12 mouse cellular contexts compared by ENCODE assay signal in the genomic region with DNA sequence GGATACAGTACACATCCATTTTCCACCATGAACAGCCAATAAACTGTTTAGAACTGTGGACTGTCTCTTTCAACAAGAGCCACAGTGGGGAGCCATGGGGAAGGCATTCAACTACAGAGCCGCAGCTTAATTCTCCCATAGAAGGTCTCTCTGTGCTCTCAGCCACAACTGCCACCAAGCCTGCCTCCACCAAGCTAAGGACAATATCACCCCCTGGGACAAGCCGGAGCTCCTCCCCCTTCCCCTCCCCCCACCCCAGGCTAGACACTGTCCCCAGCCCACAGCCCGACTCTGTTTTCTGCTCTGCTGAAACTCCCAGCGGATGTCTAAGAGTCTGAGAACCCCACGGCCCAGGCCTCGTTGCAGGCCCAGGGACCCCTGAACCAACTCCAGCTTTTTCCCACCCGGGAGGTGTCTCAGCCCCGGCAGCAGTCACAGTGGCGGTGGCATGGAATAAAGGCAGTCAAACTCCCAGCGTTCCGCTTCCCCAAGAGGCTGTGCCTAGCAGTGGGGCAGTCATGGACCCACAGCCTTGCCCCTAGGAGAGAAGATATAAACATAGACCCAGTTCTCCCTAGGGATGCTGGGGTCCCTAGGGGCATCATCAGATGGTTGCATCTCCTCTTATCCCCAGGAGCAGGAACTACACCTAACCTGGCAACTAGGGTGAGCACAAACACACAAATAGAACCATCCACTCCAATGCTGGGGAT. TPM values are rescaled to one million over a fixed set of nuclear protein-coding genes. Genes with fewer than 3 reads are reported as not detected.
DNase-seq lines count a peak whose midpoint lies in the region; ATAC-seq lines count a peak whose summit lies in the region.
"Had no signal": no experiment of that assay in that cellular context is flagged by ENCODE, and none has a peak within 500 bp of the region (broad histone marks: within the 10 kb centered on the region; RNA-seq: fewer than 3 reads in every experiment).

No protein-coding gene starts in this region.

- H3K27me3 ChIP-seq in kidney, embryonic 15.5 days = no peaks in the 10 kb centered on the region
- no peaks in the 10 kb centered on the region for H3K27me3 ChIP-seq in forebrain, embryonic 13.5 days
- H3K27me3 ChIP-seq in midbrain, embryonic 11.5 days (ENCODE audit: control insufficient read depth, insufficient read depth, low read length) = no peaks in the 10 kb centered on the region
- H3K27me3 ChIP-seq: liver, embryonic 15.5 days had no signal

- H3K4me3 ChIP-seq in kidney, embryonic 15.5 days (replicated peaks) = no peak overlapping the region
- no peak overlapping the region for H3K4me3 ChIP-seq in forebrain, embryonic 13.5 days
- H3K4me3 ChIP-seq in midbrain, embryonic 11.5 days (ENCODE audit: low read depth, low read length) = no peak overlapping the region
- H3K4me3 ChIP-seq: liver, embryonic 15.5 days had no signal

- H3K27ac ChIP-seq in kidney, embryonic 15.5 days = no peak overlapping the region
- H3K27ac ChIP-seq in forebrain, embryonic 13.5 days = peak overlapping the region; percentile 46
- H3K27ac ChIP-seq in midbrain, embryonic 11.5 days (ENCODE audit: low read depth, low read length) = peak overlapping the region; percentile 58
- H3K27ac ChIP-seq: liver, embryonic 15.5 days had no signal

- WGBS in kidney, embryonic 15.5 days = 28% methylated on average over 11 of the region's 11 CpGs
- 8% methylated on average over 11 of the region's 11 CpGs for WGBS in forebrain, embryonic 13.5 days
- WGBS in midbrain, embryonic 11.5 days = 10% methylated on average over 11 of the region's 11 CpGs

- 0 out of 2 replicates have a peak, but pooled peaks have one; percentile 19 for ATAC-seq in kidney, embryonic 15.5 days (replicated peaks; ENCODE audit: low FRiP score)
- ATAC-seq in forebrain, embryonic 13.5 days = peak; percentile 64; the same call in 1 of the 2 replicates
- ATAC-seq in midbrain, embryonic 11.5 days (ENCODE audit: low FRiP score) = peak; percentile 84

- H3K4me1 ChIP-seq in kidney, embryonic 15.5 days = peaks cover 12% of the 10 kb centered on the region
- H3K4me1 ChIP-seq in forebrain, embryonic 13.5 days = peaks cover 22% of the 10 kb centered on the region
- H3K4me1 ChIP-seq in midbrain, embryonic 11.5 days (ENCODE audit: control insufficient read depth, insufficient read depth, low read length) = peaks cover 9% of the 10 kb centered on the region
- H3K4me1 ChIP-seq: liver, embryonic 15.5 days had no signal

- no peak overlapping the region for H3K4me2 ChIP-seq in kidney, embryonic 15.5 days
- 0 out of 2 replicates have a peak overlapping the region, but pooled peaks have one; percentile 1 for H3K4me2 ChIP-seq in forebrain, embryonic 13.5 days
- peak overlapping the region; percentile 16; the same call in 1 of the 2 replicates for H3K4me2 ChIP-seq in midbrain, embryonic 11.5 days
- H3K4me2 ChIP-seq: liver, embryonic 15.5 days had no signal

- no peak overlapping the region for H3K9ac ChIP-seq in kidney, embryonic 15.5 days
- H3K9ac ChIP-seq in forebrain, embryonic 13.5 days = no peak overlapping the region
- H3K9ac ChIP-seq in midbrain, embryonic 11.5 days (ENCODE audit: low read length) = peak overlapping the region; percentile 27; the same call in 1 of the 2 replicates
- H3K9ac ChIP-seq: liver, embryonic 15.5 days had no signal

- no peaks in the 10 kb centered on the region for H3K36me3 ChIP-seq in kidney, embryonic 15.5 days
- H3K36me3 ChIP-seq in forebrain, embryonic 13.5 days (ENCODE audit: poor library complexity, severe bottlenecking) = no peaks in the 10 kb centered on the region
- H3K36me3 ChIP-seq in midbrain, embryonic 11.5 days (ENCODE audit: control insufficient read depth, insufficient read depth, low read length) = no peaks in the 10 kb centered on the region
- H3K36me3 ChIP-seq: liver, embryonic 15.5 days had no signal

- no peaks in the 10 kb centered on the region for H3K9me3 ChIP-seq in kidney, embryonic 15.5 days (replicated peaks)
- H3K9me3 ChIP-seq in forebrain, embryonic 13.5 days (replicated peaks) = no peaks in the 10 kb centered on the region
- no peaks in the 10 kb centered on the region for H3K9me3 ChIP-seq in midbrain, embryonic 11.5 days (ENCODE audit: control insufficient read depth, low read length)
- H3K9me3 ChIP-seq: liver, embryonic 15.5 days had no signal

- DNase-seq in kidney, adult 11 months = no peak
- DNase-seq in ZHBTc4 (ENCODE audit: low read depth, low spot score) = peak; percentile 56
- peak; percentile 91 for DNase-seq in midbrain, embryonic 11.5 days (ENCODE audit: low spot score, missing footprints)
- DNase-seq in cerebellum, postnatal 25 days = no peak
- no peak for DNase-seq in layer of hippocampus, postnatal 36 days
- no peak for DNase-seq in lung, postnatal 4 days
- DNase-seq: cerebellum, adult 11-12 months; kidney, adult 9 months had no signal

RNA-seq across cellular contexts. Expression of a gene that starts 1.0 kb away (rescaled TPM):
- 0.13 TPM in 1 of 2 replicates, not detected in the other for polyA plus RNA-seq in kidney, embryonic 15.5 days (2015; fragmentation: Nextera tagmentation; extraction: Ambion mirVana)
- 0.14 TPM in 1 of 2 replicates, not detected in the other for polyA plus RNA-seq in forebrain, embryonic 13.5 days (2015; fragmentation: Nextera tagmentation; extraction: Ambion mirVana)
- not detected in 2 replicates for polyA plus RNA-seq in midbrain, embryonic 11.5 days (2014; fragmentation: Nextera tagmentation; extraction: Ambion mirVana)
- total RNA-seq in layer of hippocampus, postnatal 36 days (2021) = not detected
- total RNA-seq: gastrocnemius, postnatal 4 days had no signal
- polyA plus RNA-seq: liver, embryonic 15.5 days had no signal

RNA-seq across cellular contexts. Expression of a gene that starts 1.1 kb away (rescaled TPM):
- polyA plus RNA-seq in kidney, embryonic 15.5 days (2015; fragmentation: Nextera tagmentation; extraction: Ambion mirVana) = not detected in 2 replicates
- not detected in 2 replicates for polyA plus RNA-seq in forebrain, embryonic 13.5 days (2015; fragmentation: Nextera tagmentation; extraction: Ambion mirVana)
- polyA plus RNA-seq in midbrain, embryonic 11.5 days (2014; fragmentation: Nextera tagmentation; extraction: Ambion mirVana) = not detected in 2 replicates
- total RNA-seq in layer of hippocampus, postnatal 36 days (2021) = not detected
- total RNA-seq: gastrocnemius, postnatal 4 days had no signal
- polyA plus RNA-seq: liver, embryonic 15.5 days had no signal

Comparison
In these comparisons a context has a peak if more than half of its experiments do, and no peak if none do; other contexts are left out.
1. ATAC-seq: peak in every context shown above with its lines; median percentile 84 in midbrain, embryonic 11.5 days; 64 in forebrain, embryonic 13.5 days; 19 in kidney, embryonic 15.5 days.
2. DNase-seq: peak in ZHBTc4 (single experiment) and midbrain, embryonic 11.5 days (single experiment); none in kidney, adult 11 months (single experiment), cerebellum, postnatal 25 days (0 of 2), layer of hippocampus, postnatal 36 days (0 of 2) and lung, postnatal 4 days (0 of 2).